Mouse (Mus musculus): Measurements from ENCODE around the gene Aida. TPM values are rescaled to one million over a fixed set of nuclear protein-coding genes. Genes with fewer than 3 reads are reported as not detected.
A peak's percentile ranks its signal among the peaks of the same experiment; 100 is the strongest.
"Not testable (repeated sequence)": the region's sequence is repeated elsewhere in the genome, so short reads cannot be mapped to it uniquely, and the experiment has no call there.

Aida gene
- polyA plus RNA-seq, 2 experiments: 9.1 to 18.9 TPM

DNA sequence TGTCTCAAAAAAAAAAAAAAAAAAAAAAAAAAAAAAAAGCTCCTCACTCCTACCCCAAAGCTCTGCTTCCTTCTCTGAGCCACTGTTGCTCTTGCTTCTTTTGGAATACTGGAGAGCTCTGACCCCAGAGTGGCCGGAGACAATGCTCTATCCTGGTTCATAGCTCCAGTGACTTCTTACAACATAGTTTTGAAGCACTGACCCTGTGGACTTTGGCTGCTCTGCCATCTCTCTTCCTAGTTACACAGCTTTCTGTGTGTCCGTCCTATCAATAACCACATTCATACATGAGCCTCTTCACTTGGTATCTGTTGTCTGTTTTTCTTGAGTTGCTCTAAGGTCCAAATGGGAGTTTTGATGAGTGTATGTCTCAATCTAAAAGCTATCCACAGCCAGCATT is 15.7 kb downstream of the Aida start:
- Histone ChIP-seq H3K9ac (replicated peaks) (no peak overlapping the region), H3K27ac (no peak overlapping the region), H3K4me3 (ENCODE audit: insufficient read depth in 1 of 2, low read depth in 2 of 2, low read length in 2 of 2) (no peak overlapping the region), H3K27me3 (ENCODE audit: control insufficient read depth, insufficient read depth, low read length) (no peaks in the 10 kb centered on the region), H3K4me1 (replicated peaks; ENCODE audit: control insufficient read depth in 2 of 2, insufficient read depth in 2 of 2, low read length in 1 of 2) (no peaks in the 10 kb centered on the region), H3K4me2 (ENCODE audit: low read depth) (no peak overlapping the region), H3K9me3 (ENCODE audit: control insufficient read depth, low read length) (no peaks in the 10 kb centered on the region), H3K36me3 (replicated peaks; ENCODE audit: control insufficient read depth, insufficient read depth, low read depth) (peaks cover 31% of the 10 kb centered on the region)
- WGBS (ENCODE audit: insufficient replicate concordance): 76% methylated on average over 2 of the region's 2 CpGs
- DNase-seq (ENCODE audit: low read depth in 3 of 3, low spot score in 3 of 3) (no peak), ATAC-seq (ENCODE audit: insufficient read depth) (no peak)
- TF ChIP-seq CTCF (IDR thresholded peaks at IDR 0.05; ENCODE audit: low read depth) (no peak), EP300 (IDR thresholded peaks at IDR 0.05; ENCODE audit: low read depth) (no peak)

DNA sequence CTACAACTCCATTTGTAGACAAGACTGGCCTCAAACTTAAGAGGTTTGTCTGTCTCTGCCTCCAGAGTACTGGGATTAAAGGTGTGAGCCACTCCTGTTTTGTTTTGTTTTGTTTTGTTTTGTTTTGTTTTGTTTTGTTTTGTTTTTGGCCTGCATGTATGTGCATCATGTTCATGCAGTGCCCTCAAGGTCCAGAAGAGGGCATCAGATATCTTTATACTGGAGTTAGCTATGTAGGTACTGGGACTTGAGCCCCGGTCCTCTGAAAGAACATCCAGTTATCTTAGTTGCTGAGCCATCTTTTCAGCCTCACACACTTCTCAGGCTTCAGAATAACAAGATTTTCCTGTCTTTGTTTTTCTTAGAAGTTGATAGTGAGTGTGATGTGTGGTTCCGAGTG is 19.4 kb downstream of the Aida start:
- H3K4me2 ChIP-seq (ENCODE audit: low read depth): no peak overlapping the region
- H3K27me3 ChIP-seq (ENCODE audit: control insufficient read depth, insufficient read depth, low read length): no peaks in the 10 kb centered on the region
- H3K27ac ChIP-seq: no peak overlapping the region
- ATAC-seq (ENCODE audit: insufficient read depth) (no peak), DNase-seq (ENCODE audit: low read depth in 3 of 3, low spot score in 3 of 3) (no peak)
- H3K9me3 ChIP-seq (ENCODE audit: control insufficient read depth, low read length): no peaks in the 10 kb centered on the region
- no peak overlapping the region for H3K4me3 ChIP-seq (ENCODE audit: insufficient read depth in 1 of 2, low read depth in 2 of 2, low read length in 2 of 2)
- H3K36me3 ChIP-seq (replicated peaks; ENCODE audit: control insufficient read depth, insufficient read depth, low read depth): peaks cover 33% of the 10 kb centered on the region
- no peaks in the 10 kb centered on the region for H3K4me1 ChIP-seq (replicated peaks; ENCODE audit: control insufficient read depth in 2 of 2, insufficient read depth in 2 of 2, low read length in 1 of 2)
- no peak for TF ChIP-seq EP300 (IDR thresholded peaks at IDR 0.05; ENCODE audit: low read depth)
- peak; percentile 51 for TF ChIP-seq CTCF (IDR thresholded peaks at IDR 0.05; ENCODE audit: low read depth)
- WGBS (ENCODE audit: insufficient replicate concordance): 78% methylated on average over 2 of the region's 2 CpGs
- no peak overlapping the region for H3K9ac ChIP-seq (replicated peaks)

DNA sequence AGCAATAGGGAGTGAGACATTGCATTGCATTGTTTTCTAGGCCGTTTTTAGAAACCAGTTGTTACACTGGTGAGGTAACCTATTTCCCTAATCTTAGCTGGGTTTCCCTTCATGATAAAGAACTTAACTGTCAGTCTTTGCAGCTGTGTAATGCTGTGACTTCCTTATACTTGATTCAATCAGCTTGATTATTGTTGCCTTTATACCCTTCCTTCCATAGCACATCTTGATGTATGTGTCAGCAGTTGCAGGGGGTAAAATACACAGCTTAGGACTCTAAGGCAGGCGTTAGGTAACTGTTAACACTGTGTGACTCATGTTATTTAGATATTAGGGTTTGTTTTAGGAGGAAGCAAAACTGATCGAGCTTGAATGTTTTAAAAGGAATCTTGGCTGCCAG is 24.3 kb downstream of the Aida start:
- DNase-seq (ENCODE audit: low read depth in 3 of 3, low spot score in 3 of 3): no peak
- H3K36me3 ChIP-seq (replicated peaks; ENCODE audit: control insufficient read depth, insufficient read depth, low read depth): peaks cover 39% of the 10 kb centered on the region
- WGBS (ENCODE audit: insufficient replicate concordance): 39% methylated on average over 3 of the region's 3 CpGs
- H3K4me3 ChIP-seq (ENCODE audit: insufficient read depth in 1 of 2, low read depth in 2 of 2, low read length in 2 of 2): no peak overlapping the region
- H3K4me2 ChIP-seq (ENCODE audit: low read depth): no peak overlapping the region
- no peaks in the 10 kb centered on the region for H3K27me3 ChIP-seq (ENCODE audit: control insufficient read depth, insufficient read depth, low read length)
- TF ChIP-seq CTCF (IDR thresholded peaks at IDR 0.05; ENCODE audit: low read depth): no peak
- TF ChIP-seq EP300 (IDR thresholded peaks at IDR 0.05; ENCODE audit: low read depth): no peak
- no peak overlapping the region for H3K9ac ChIP-seq (replicated peaks)
- no peak overlapping the region for H3K27ac ChIP-seq
- no peak for ATAC-seq (ENCODE audit: insufficient read depth)
- no peaks in the 10 kb centered on the region for H3K4me1 ChIP-seq (replicated peaks; ENCODE audit: control insufficient read depth in 2 of 2, insufficient read depth in 2 of 2, low read length in 1 of 2)
- H3K9me3 ChIP-seq (ENCODE audit: control insufficient read depth, low read length): peaks cover 2% of the 10 kb centered on the region

DNA sequence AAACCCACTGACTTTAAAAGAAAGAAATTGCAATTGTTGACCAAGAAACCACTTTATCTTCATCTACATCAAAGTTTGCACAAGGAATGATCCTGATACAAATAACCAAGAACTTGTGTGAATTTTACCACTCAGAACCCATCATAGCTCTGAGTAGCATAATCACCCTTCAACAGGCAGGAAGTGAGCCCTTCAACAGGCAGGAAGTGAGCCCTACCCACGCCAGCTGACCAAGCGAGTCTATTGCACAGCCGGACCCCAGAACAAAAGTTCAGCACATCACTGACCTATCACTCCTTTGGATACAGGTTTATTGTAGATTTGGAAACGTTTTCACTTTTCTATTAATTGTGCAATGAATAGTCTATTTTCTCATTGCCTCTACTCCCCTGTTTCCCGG is 26.1 kb downstream of the Aida start:
- H3K36me3 ChIP-seq (replicated peaks; ENCODE audit: control insufficient read depth, insufficient read depth, low read depth): peaks cover 38% of the 10 kb centered on the region
- DNase-seq (ENCODE audit: low read depth in 3 of 3, low spot score in 3 of 3); H3K9me3 ChIP-seq (ENCODE audit: control insufficient read depth, low read length); H3K27me3 ChIP-seq (ENCODE audit: control insufficient read depth, insufficient read depth, low read length); H3K4me2 ChIP-seq (ENCODE audit: low read depth); H3K4me1 ChIP-seq (replicated peaks; ENCODE audit: control insufficient read depth in 2 of 2, insufficient read depth in 2 of 2, low read length in 1 of 2); H3K9ac ChIP-seq (replicated peaks); H3K4me3 ChIP-seq (ENCODE audit: insufficient read depth in 1 of 2, low read depth in 2 of 2, low read length in 2 of 2); ATAC-seq (ENCODE audit: insufficient read depth); H3K27ac ChIP-seq: not testable (repeated sequence)
- 71% methylated on average over 5 of the region's 5 CpGs for WGBS (ENCODE audit: insufficient replicate concordance)

DNA sequence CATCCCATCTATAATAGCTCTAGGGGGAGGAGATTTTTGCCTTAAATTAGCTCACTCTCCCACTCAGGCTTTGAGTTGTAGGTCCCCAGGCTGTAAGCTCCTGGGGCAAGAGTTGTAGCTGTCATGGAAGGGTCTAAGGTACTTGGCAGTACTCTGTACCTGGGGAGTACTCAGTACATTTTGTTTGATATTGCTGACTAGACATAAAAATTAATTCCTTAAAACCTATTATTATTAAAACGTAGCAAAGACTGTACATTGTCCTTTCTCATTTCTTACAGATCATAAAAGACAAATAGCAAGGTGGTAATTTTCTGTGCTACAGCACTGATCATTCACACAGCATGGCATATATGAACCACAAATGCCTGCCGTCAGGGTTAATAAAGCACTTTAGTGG is 27.5 kb downstream of the Aida start:
- DNase-seq (ENCODE audit: low read depth in 3 of 3, low spot score in 3 of 3): no peak
- peaks cover 37% of the 10 kb centered on the region for H3K36me3 ChIP-seq (replicated peaks; ENCODE audit: control insufficient read depth, insufficient read depth, low read depth)
- H3K9me3 ChIP-seq (ENCODE audit: control insufficient read depth, low read length): peaks cover 2% of the 10 kb centered on the region
- no peak overlapping the region for H3K27ac ChIP-seq
- no peaks in the 10 kb centered on the region for H3K4me1 ChIP-seq (replicated peaks; ENCODE audit: control insufficient read depth in 2 of 2, insufficient read depth in 2 of 2, low read length in 1 of 2)
- TF ChIP-seq CTCF (IDR thresholded peaks at IDR 0.05; ENCODE audit: low read depth): no peak
- TF ChIP-seq EP300 (IDR thresholded peaks at IDR 0.05; ENCODE audit: low read depth): no peak
- WGBS (ENCODE audit: insufficient replicate concordance): 90% methylated on average over 2 of the region's 2 CpGs
- no peak for ATAC-seq (ENCODE audit: insufficient read depth)
- no peak overlapping the region for H3K4me2 ChIP-seq (ENCODE audit: low read depth)
- H3K27me3 ChIP-seq (ENCODE audit: control insufficient read depth, insufficient read depth, low read length): no peaks in the 10 kb centered on the region
- no peak overlapping the region for H3K4me3 ChIP-seq (ENCODE audit: insufficient read depth in 1 of 2, low read depth in 2 of 2, low read length in 2 of 2)
- no peak overlapping the region for H3K9ac ChIP-seq (replicated peaks)

DNA sequence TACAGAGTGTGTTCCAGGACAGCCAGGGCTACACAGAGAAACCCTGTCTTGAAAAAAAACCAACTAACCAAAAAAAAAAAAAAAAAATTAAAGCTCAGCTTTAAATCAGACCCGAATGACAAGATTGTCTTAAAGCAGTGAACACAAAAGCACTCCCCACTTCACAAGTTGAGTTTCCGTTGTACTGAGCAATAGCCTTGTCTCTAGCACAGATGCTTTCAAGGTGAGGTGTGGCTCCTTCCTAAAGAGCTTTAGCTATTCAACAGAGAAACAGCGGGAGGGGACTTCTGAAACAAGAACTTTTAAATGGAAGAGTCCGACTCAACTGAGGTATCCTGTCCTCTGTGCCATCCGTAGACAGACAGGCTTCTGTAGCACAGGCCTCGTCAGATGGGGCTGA is 28.0 kb downstream of the Aida start:
- no peaks in the 10 kb centered on the region for H3K27me3 ChIP-seq (ENCODE audit: control insufficient read depth, insufficient read depth, low read length)
- TF ChIP-seq CTCF (IDR thresholded peaks at IDR 0.05; ENCODE audit: low read depth) (no peak), EP300 (IDR thresholded peaks at IDR 0.05; ENCODE audit: low read depth) (no peak)
- no peak overlapping the region for H3K4me2 ChIP-seq (ENCODE audit: low read depth)
- no peak overlapping the region for H3K27ac ChIP-seq
- H3K9me3 ChIP-seq (ENCODE audit: control insufficient read depth, low read length): peaks cover 2% of the 10 kb centered on the region
- no peak for DNase-seq (ENCODE audit: low read depth in 3 of 3, low spot score in 3 of 3)
- no peak overlapping the region for H3K4me3 ChIP-seq (ENCODE audit: insufficient read depth in 1 of 2, low read depth in 2 of 2, low read length in 2 of 2)
- no peak for ATAC-seq (ENCODE audit: insufficient read depth)
- H3K4me1 ChIP-seq (replicated peaks; ENCODE audit: control insufficient read depth in 2 of 2, insufficient read depth in 2 of 2, low read length in 1 of 2): no peaks in the 10 kb centered on the region
- 86% methylated on average over 6 of the region's 6 CpGs for WGBS (ENCODE audit: insufficient replicate concordance)
- peaks cover 41% of the 10 kb centered on the region for H3K36me3 ChIP-seq (replicated peaks; ENCODE audit: control insufficient read depth, insufficient read depth, low read depth)
- no peak overlapping the region for H3K9ac ChIP-seq (replicated peaks)

Data from liver, embryonic 14.5 days (tissue).